Mouse (Mus musculus): ENCODE measurements around the gene Mast4. TPM values are rescaled to one million over a fixed set of nuclear protein-coding genes. Genes with fewer than 3 reads are reported as not detected.

The Mast4 gene
- total and polyA plus RNA-seq, 3 experiments: 0.99 to 7.4 (median 6.1) TPM

DNA sequence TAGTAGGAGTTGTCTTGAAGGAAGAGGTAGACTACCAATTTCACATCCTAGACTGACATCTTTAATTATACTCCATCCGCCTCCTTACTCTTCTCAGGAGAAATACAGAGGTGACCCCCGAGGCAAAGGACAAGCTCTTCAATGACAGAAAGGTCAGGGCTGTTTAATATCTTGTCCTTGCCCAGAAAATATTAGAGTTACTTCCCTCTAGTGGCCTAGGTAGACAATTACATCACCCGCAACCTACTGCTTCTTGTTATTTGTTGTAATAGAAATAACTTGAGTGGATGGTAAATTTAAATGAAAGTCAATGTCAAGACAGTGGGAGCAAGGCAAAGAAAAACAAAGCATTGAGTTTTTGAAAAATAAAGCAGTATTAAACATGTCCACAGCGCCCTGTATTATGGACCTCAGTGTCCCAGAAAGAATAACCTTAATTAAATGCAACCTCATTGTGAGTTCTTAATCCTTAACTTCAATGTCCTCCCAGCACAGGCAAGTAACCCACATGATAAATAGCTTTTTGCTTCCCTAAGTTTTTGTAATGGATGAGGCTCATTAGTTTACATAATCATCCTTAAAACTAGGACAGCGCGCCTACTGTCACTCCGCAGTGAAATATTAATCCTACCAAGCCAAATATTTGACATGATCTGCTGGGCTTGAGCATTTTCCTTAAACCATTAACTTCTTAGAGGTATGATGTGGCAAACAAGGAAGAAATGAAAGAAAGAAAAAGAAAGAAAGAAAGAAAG, 408.3 kb downstream of the Mast4 start:
- in situ Hi-C loops (cut with MboI; ENCODE audit: low pct_ligation_motif_present, low pct_unique_long_range_greater_than_20kb, low sequenced_read_pairs) (no loop called here), dilution Hi-C loops (cut with MboI; ENCODE audit: extremely low pct_ligation_motif_present, extremely low pct_unique_long_range_greater_than_20kb, low sequenced_read_pairs) (no loop called here)
- no peak overlapping the region for H3K4me2 ChIP-seq (ENCODE audit: insufficient read depth, low read depth, poor library complexity, severe bottlenecking)
- no peaks in the 10 kb centered on the region for H3K27me3 ChIP-seq (replicated peaks)
- H3K36me3 ChIP-seq (replicated peaks in 1 of 2; ENCODE audit: control insufficient read depth in 1 of 2, insufficient read depth in 1 of 2, low read length in 1 of 2): no peaks in the 10 kb centered on the region
- no peak overlapping the region for H3K27ac ChIP-seq (ENCODE audit: insufficient read depth, low read depth)
- no peak overlapping the region for H3K4me3 ChIP-seq (replicated peaks in 1 of 3; ENCODE audit: low read depth in 2 of 3, low read length in 2 of 3, poor library complexity in 1 of 3)
- H3K9ac ChIP-seq (ENCODE audit: insufficient read depth, low read depth): no peak overlapping the region
- no peaks in the 10 kb centered on the region for H3K79me2 ChIP-seq (replicated peaks; ENCODE audit: control insufficient read depth, extremely low read depth, insufficient read depth, poor library complexity, severe bottlenecking)
- H3K4me1 ChIP-seq (ENCODE audit: control insufficient read depth in 1 of 2, insufficient read depth in 2 of 2): no peaks in the 10 kb centered on the region
- TF ChIP-seq ZC3H11A (IDR thresholded peaks at IDR 0.05; ENCODE audit: low read depth, low read length) (peak; percentile 38; the same call in 1 of the 2 replicates), RAD21 (IDR thresholded peaks at IDR 0.05; ENCODE audit: low read depth, low read length) (peak; percentile 74), MAZ (IDR thresholded peaks at IDR 0.05; ENCODE audit: low read depth, low read length) (no peak), CHD1 (IDR thresholded peaks at IDR 0.05; ENCODE audit: low read depth, low read length) (no peak), SMC3 (IDR thresholded peaks at IDR 0.05; ENCODE audit: low read depth, low read length) (peak; percentile 80), ELF1 (IDR thresholded peaks at IDR 0.05; ENCODE audit: low read depth, low read length) (no peak), JUND (conservative IDR thresholded peaks at IDR 0.05; ENCODE audit: low read depth, low read length) (no peak), GABPA (IDR thresholded peaks at IDR 0.05; ENCODE audit: insufficient replicate concordance, low read depth, low read length) (no peak), UBTF (IDR thresholded peaks at IDR 0.05; ENCODE audit: low read depth, low read length) (no peak), MEF2A (IDR thresholded peaks at IDR 0.05; ENCODE audit: borderline replicate concordance, low read depth, low read length) (no peak), CTCF (conservative IDR thresholded peaks at IDR 0.05 in 1 of 2, IDR thresholded peaks at IDR 0.05 in 1 of 2; ENCODE audit: low read depth in 2 of 2, low read length in 2 of 2) (peak; percentile 47 to 76)
- DNase-seq (ENCODE audit: extremely low read depth): peak; percentile 29
- H3K9me3 ChIP-seq (replicated peaks; ENCODE audit: low read length): peaks cover 3% of the 10 kb centered on the region

GRCm38 (mm10) chr13:102919741-102920140, 414.6 kb downstream of the Mast4 start:
- H3K9ac ChIP-seq (ENCODE audit: insufficient read depth, low read depth): no peak overlapping the region
- no peaks in the 10 kb centered on the region for H3K36me3 ChIP-seq (replicated peaks in 1 of 2; ENCODE audit: control insufficient read depth in 1 of 2, insufficient read depth in 1 of 2, low read length in 1 of 2)
- in situ Hi-C loops (cut with MboI; ENCODE audit: low pct_ligation_motif_present, low pct_unique_long_range_greater_than_20kb, low sequenced_read_pairs): no loop called here
- H3K4me1 ChIP-seq (ENCODE audit: control insufficient read depth in 1 of 2, insufficient read depth in 2 of 2): peaks cover 6% of the 10 kb centered on the region in 2 experiments
- TF ChIP-seq ZC3H11A (IDR thresholded peaks at IDR 0.05; ENCODE audit: low read depth, low read length) (no peak), ELF1 (IDR thresholded peaks at IDR 0.05; ENCODE audit: low read depth, low read length) (no peak), MAFK (IDR thresholded peaks at IDR 0.05; ENCODE audit: insufficient replicate concordance, low read length) (no peak), RAD21 (IDR thresholded peaks at IDR 0.05; ENCODE audit: low read depth, low read length) (no peak), MAZ (IDR thresholded peaks at IDR 0.05; ENCODE audit: low read depth, low read length) (no peak)
- H3K27me3 ChIP-seq (replicated peaks): no peaks in the 10 kb centered on the region
- no peak overlapping the region for H3K4me2 ChIP-seq (ENCODE audit: insufficient read depth, low read depth, poor library complexity, severe bottlenecking)
- no peak for DNase-seq (ENCODE audit: extremely low read depth)
- H3K4me3 ChIP-seq (replicated peaks in 1 of 3; ENCODE audit: low read depth in 2 of 3, low read length in 2 of 3, poor library complexity in 1 of 3): no peak overlapping the region
- H3K79me2 ChIP-seq (replicated peaks; ENCODE audit: control insufficient read depth, extremely low read depth, insufficient read depth, poor library complexity, severe bottlenecking): no peaks in the 10 kb centered on the region
- H3K9me3 ChIP-seq (replicated peaks; ENCODE audit: low read length): no peaks in the 10 kb centered on the region
- dilution Hi-C loops (cut with MboI; ENCODE audit: extremely low pct_ligation_motif_present, extremely low pct_unique_long_range_greater_than_20kb, low sequenced_read_pairs): no loop called here
- no peak overlapping the region for H3K27ac ChIP-seq (ENCODE audit: insufficient read depth, low read depth)

Data from CH12.LX (cell line).